Mouse (Mus musculus): Measurements from ENCODE around the gene Atp2a3. TPM values are rescaled to one million over a fixed set of nuclear protein-coding genes. Genes with fewer than 3 reads are reported as not detected.
A peak's percentile ranks its signal among the peaks of the same experiment; 100 is the strongest.

Atp2a3 gene
- polyA plus RNA-seq, 1 experiment, result 4.9 TPM

DNA sequence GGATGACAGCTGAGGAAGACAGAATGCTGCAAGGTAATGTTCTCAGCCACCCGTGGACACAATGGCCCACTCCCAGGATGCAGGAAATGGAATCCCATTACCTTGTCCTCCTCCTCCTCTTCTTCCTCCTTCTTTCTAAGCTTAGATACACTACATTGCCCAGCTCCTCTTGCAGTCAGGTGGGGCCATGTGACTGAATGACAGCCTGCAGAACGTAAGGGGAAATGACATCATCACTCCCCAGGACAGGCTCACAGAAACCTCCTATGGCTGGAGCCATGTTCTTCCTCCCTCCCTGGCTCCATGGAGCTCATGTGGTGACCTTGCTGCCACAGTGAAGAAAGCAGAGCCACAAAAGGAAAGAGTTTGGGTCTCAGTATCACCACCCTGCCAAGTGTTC, 3.7 kb upstream of the Atp2a3 start:
- Histone ChIP-seq H3K4me3 (ENCODE audit: control insufficient read depth, low read depth, low read length) (no peak overlapping the region), H3K36me3 (ENCODE audit: control insufficient read depth, insufficient read depth, low read length) (no peaks in the 10 kb centered on the region), H3K27ac (ENCODE audit: control insufficient read depth, insufficient read depth, low read depth, low read length) (no peak overlapping the region), H3K4me1 (ENCODE audit: control insufficient read depth, insufficient read depth, low read length) (peaks cover 14% of the 10 kb centered on the region), H3K27me3 (ENCODE audit: control insufficient read depth, insufficient read depth, low read length) (no peaks in the 10 kb centered on the region)
- TF ChIP-seq POLR2A (IDR thresholded peaks at IDR 0.05; ENCODE audit: control insufficient read depth, low read depth, low read length) (no peak), CTCF (IDR thresholded peaks at IDR 0.05; ENCODE audit: control insufficient read depth, insufficient read depth, insufficient replicate concordance, low read depth, low read length) (no peak)

DNA sequence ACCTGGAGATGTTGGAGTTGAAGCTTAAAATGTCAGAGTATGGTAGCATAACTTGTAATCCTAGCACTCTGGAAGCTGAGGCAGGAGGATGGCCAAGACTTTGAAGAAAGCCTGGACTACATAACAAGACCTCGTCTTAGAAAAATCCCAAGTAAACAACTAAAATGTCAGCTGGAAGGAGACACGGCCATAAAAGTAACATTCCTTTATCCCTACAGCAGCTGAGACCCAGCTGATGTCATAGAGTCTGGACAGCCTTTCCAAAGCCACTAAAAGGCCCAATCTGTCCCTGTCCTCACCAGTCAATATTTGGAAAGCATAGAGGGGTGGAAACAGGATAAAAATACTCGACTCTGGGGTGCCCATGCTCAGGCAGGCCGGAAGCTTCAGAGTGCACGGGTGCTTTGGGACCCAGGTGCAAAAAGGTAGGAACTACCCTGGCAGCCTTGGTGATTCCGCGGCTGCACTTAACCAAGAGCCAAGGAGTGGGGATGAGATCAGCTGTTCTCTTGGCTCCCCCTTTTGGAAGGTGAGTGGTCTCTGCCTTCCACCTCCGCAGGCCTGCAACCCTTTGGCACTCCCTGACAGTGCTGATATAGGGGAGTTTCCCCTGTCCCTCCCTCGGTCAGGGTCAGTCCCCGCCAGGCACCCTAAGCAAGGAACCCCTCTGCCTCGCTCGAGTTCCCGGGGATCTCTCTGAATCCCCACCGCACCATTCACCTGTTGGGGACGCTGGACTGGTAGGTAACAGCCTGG, 867 bp upstream of the Atp2a3 start:
- H3K27me3 ChIP-seq (ENCODE audit: control insufficient read depth, insufficient read depth, low read length), result no peaks in the 10 kb centered on the region

GRCm38 (mm10) chr11:72960723-72961071, 272 bp upstream of the Atp2a3 start:
- peaks cover 9% of the 10 kb centered on the region for H3K4me1 ChIP-seq (ENCODE audit: control insufficient read depth, insufficient read depth, low read length)
- H3K36me3 ChIP-seq (ENCODE audit: control insufficient read depth, insufficient read depth, low read length), result no peaks in the 10 kb centered on the region
- peak overlapping the region; percentile 56 for H3K4me3 ChIP-seq (ENCODE audit: control insufficient read depth, low read depth, low read length)
- TF ChIP-seq CTCF (IDR thresholded peaks at IDR 0.05; ENCODE audit: control insufficient read depth, insufficient read depth, insufficient replicate concordance, low read depth, low read length) (no peak), POLR2A (IDR thresholded peaks at IDR 0.05; ENCODE audit: control insufficient read depth, low read depth, low read length) (no peak)
- no peaks in the 10 kb centered on the region for H3K27me3 ChIP-seq (ENCODE audit: control insufficient read depth, insufficient read depth, low read length)
- H3K27ac ChIP-seq (ENCODE audit: control insufficient read depth, insufficient read depth, low read depth, low read length), result no peak overlapping the region

More for the DNA sequence above, 867 bp upstream of the Atp2a3 start:
- Histone ChIP-seq H3K27ac (ENCODE audit: control insufficient read depth, insufficient read depth, low read depth, low read length) (no peak overlapping the region), H3K4me1 (ENCODE audit: control insufficient read depth, insufficient read depth, low read length) (peaks cover 9% of the 10 kb centered on the region), H3K36me3 (ENCODE audit: control insufficient read depth, insufficient read depth, low read length) (no peaks in the 10 kb centered on the region), H3K4me3 (ENCODE audit: control insufficient read depth, low read depth, low read length) (no peak overlapping the region)
- TF ChIP-seq CTCF (IDR thresholded peaks at IDR 0.05; ENCODE audit: control insufficient read depth, insufficient read depth, insufficient replicate concordance, low read depth, low read length) (no peak), POLR2A (IDR thresholded peaks at IDR 0.05; ENCODE audit: control insufficient read depth, low read depth, low read length) (no peak)

DNA sequence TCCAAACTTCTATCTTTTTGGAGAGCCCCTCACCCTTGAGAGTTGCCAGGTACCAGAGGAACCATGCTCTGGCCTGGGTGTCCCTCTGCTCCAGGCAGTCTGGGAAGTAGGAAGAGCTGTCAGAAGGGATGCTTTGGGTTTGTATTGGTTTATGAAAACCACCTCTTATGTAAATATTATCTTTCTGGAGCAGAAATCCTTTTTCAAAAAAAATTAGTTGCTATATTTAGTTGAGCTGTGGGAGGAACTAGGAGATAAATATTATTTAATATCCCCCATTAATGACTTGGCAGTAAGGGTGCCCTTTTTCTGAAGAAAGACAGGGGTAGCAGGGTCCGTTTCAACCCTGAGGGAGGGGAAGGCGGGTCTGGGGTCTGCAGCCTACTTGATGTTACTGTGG, 1.4 kb downstream of the Atp2a3 start:
- H3K36me3 ChIP-seq (ENCODE audit: control insufficient read depth, insufficient read depth, low read length), result no peaks in the 10 kb centered on the region
- no peaks in the 10 kb centered on the region for H3K27me3 ChIP-seq (ENCODE audit: control insufficient read depth, insufficient read depth, low read length)
- no peak overlapping the region for H3K27ac ChIP-seq (ENCODE audit: control insufficient read depth, insufficient read depth, low read depth, low read length)
- no peak for TF ChIP-seq POLR2A (IDR thresholded peaks at IDR 0.05; ENCODE audit: control insufficient read depth, low read depth, low read length)
- no peak for TF ChIP-seq CTCF (IDR thresholded peaks at IDR 0.05; ENCODE audit: control insufficient read depth, insufficient read depth, insufficient replicate concordance, low read depth, low read length)
- no peak overlapping the region for H3K4me3 ChIP-seq (ENCODE audit: control insufficient read depth, low read depth, low read length)
- peaks cover 9% of the 10 kb centered on the region for H3K4me1 ChIP-seq (ENCODE audit: control insufficient read depth, insufficient read depth, low read length)

DNA sequence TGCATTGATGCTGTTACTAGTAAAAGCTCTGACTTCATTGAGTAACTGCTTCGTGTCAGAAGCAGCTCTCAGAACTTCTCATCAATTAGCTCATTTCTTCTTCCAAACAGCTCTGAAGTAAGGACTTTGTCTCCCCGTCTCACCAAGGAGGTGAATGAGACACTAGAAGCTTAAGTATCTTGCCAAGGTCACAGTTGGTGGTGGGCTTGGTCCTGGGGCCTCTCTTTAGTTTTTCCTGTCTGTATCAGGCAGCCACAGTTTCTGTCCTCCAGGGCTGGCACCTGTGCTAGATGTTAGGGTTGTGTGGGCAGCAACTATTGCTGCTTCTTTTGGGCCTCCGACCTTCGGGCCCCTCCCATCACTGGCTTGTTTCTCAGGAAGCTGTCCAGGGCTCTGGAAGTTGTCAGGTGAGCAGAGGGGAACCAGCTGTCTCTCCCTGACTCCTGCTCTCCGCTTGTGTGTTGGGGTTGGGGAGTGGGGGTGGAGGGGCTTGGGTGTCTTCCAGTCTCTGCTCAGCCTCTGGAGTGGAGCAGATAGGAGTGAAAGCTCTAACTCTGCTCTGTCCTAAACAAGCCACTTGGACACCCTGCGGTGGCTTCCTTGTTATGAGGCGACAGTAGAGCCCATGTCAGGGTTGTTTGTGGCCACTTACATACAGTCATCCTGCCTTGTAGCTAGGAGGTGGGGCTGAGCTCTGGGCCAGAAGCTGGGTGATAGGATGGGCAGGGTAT, 2.3 kb downstream of the Atp2a3 start:
- Histone ChIP-seq H3K4me1 (ENCODE audit: control insufficient read depth, insufficient read depth, low read length) (peaks cover 9% of the 10 kb centered on the region), H3K4me3 (ENCODE audit: control insufficient read depth, low read depth, low read length) (no peak overlapping the region), H3K36me3 (ENCODE audit: control insufficient read depth, insufficient read depth, low read length) (no peaks in the 10 kb centered on the region), H3K27ac (ENCODE audit: control insufficient read depth, insufficient read depth, low read depth, low read length) (no peak overlapping the region), H3K27me3 (ENCODE audit: control insufficient read depth, insufficient read depth, low read length) (no peaks in the 10 kb centered on the region)
- TF ChIP-seq CTCF (IDR thresholded peaks at IDR 0.05; ENCODE audit: control insufficient read depth, insufficient read depth, insufficient replicate concordance, low read depth, low read length) (no peak), POLR2A (IDR thresholded peaks at IDR 0.05; ENCODE audit: control insufficient read depth, low read depth, low read length) (no peak)

DNA sequence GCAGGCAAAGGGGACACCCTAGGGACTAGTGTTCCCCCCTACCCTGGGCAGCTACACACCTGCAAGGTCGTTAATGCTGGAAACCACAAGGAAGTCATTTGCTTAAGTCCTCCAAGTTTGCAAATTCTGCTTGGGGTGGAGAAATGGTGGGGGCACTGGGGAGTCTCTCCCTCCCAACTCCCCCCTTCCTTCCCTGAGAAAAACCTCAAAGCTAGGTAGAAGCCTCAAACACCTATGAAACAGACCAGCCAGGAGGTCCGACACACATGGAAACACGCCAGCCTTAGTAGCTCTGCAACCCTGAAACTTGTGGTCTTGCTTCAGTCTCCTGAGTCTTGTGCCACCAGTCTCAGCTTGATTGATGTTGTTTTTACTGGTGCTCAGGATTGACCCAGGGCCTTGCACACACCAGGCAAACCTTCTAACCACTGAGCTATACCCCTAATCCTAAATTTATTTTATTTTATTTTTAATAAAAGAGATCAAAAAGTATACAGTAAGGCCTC, 2.9 kb downstream of the Atp2a3 start:
- Histone ChIP-seq H3K27ac (ENCODE audit: control insufficient read depth, insufficient read depth, low read depth, low read length) (no peak overlapping the region), H3K27me3 (ENCODE audit: control insufficient read depth, insufficient read depth, low read length) (no peaks in the 10 kb centered on the region), H3K36me3 (ENCODE audit: control insufficient read depth, insufficient read depth, low read length) (no peaks in the 10 kb centered on the region), H3K4me3 (ENCODE audit: control insufficient read depth, low read depth, low read length) (no peak overlapping the region), H3K4me1 (ENCODE audit: control insufficient read depth, insufficient read depth, low read length) (peaks cover 9% of the 10 kb centered on the region)
- TF ChIP-seq POLR2A (IDR thresholded peaks at IDR 0.05; ENCODE audit: control insufficient read depth, low read depth, low read length) (no peak), CTCF (IDR thresholded peaks at IDR 0.05; ENCODE audit: control insufficient read depth, insufficient read depth, insufficient replicate concordance, low read depth, low read length) (no peak)

GRCm38 (mm10) chr11:72974995-72975503, 14.1 kb downstream of the Atp2a3 start:
- Histone ChIP-seq H3K27me3 (ENCODE audit: control insufficient read depth, insufficient read depth, low read length) (no peaks in the 10 kb centered on the region), H3K27ac (ENCODE audit: control insufficient read depth, insufficient read depth, low read depth, low read length) (no peak overlapping the region), H3K4me3 (ENCODE audit: control insufficient read depth, low read depth, low read length) (no peak overlapping the region; the same call in 1 of the 2 replicates), H3K4me1 (ENCODE audit: control insufficient read depth, insufficient read depth, low read length) (no peaks in the 10 kb centered on the region), H3K36me3 (ENCODE audit: control insufficient read depth, insufficient read depth, low read length) (no peaks in the 10 kb centered on the region)
- TF ChIP-seq POLR2A (IDR thresholded peaks at IDR 0.05; ENCODE audit: control insufficient read depth, low read depth, low read length) (no peak), CTCF (IDR thresholded peaks at IDR 0.05; ENCODE audit: control insufficient read depth, insufficient read depth, insufficient replicate concordance, low read depth, low read length) (no peak)

Measured in testis, adult 2 months (tissue).